Mouse (Mus musculus) intestine, embryonic 15.5 days (tissue): ENCODE data around the gene Tex21. TPM values are rescaled to one million over a fixed set of nuclear protein-coding genes. Genes with fewer than 3 reads are reported as not detected.

Source experiments
- ATAC-seq: fragments of 200-750 bp; cut with Nextera tagmentation; 2 replicates; pipeline ENCODE4 v1.8.0; 2017; ENCODE audit warnings: moderate TSS enrichment, moderate library complexity
- H3K27ac ChIP-seq: fragments of 300-500 bp; sonication (generic); 2 replicates; pipeline ENCODE4 v1.5.1; 2015; ENCODE audit warnings: mild to moderate bottlenecking, inconsistent platforms
- H3K27me3 ChIP-seq: fragments of 300-500 bp; sonication (generic); replicated peaks from 2 replicates; pipeline ENCODE4 v1.6.1; 2015; ENCODE audit warnings: inconsistent platforms
- H3K36me3 ChIP-seq: fragments of 300-500 bp; sonication (generic); 2 replicates; pipeline ENCODE4 v1.6.1; 2015; ENCODE audit warnings: inconsistent platforms
- H3K4me1 ChIP-seq: fragments of 300-500 bp; sonication (generic); replicated peaks from 2 replicates; pipeline ENCODE4 v1.6.1; 2015; ENCODE audit warnings: inconsistent platforms
- H3K4me2 ChIP-seq: fragments of 300-500 bp; sonication (generic); replicated peaks from 2 replicates; pipeline ENCODE4 v1.6.1; 2015; ENCODE audit warnings: mild to moderate bottlenecking, inconsistent platforms
- H3K4me3 ChIP-seq: fragments of 300-500 bp; sonication (generic); replicated peaks from 2 replicates; pipeline ENCODE4 v1.5.1; 2015; ENCODE audit warnings: inconsistent platforms
- H3K9ac ChIP-seq: fragments of 300-500 bp; sonication (generic); 2 replicates; pipeline ENCODE4 v1.6.1; 2015; ENCODE audit warnings: inconsistent platforms
- H3K9me3 ChIP-seq: fragments of 300-500 bp; sonication (generic); 2 replicates; pipeline ENCODE4 v1.6.1; 2016; ENCODE audit warnings: inconsistent platforms
- WGBS: fragments of 180-500 bp; shearing (Covaris S2); methylation state at CpG from one replicate; pipeline ENCODE4 v1.1.7; 2015; 5-methylcytosine and 5-hydroxymethylcytosine counted together
- polyA plus RNA-seq: library from polyadenylated mRNA; unstranded; fragments of >200 nt; fragmentation: Nextera tagmentation; extraction: Ambion mirVana; gene quantifications from 2 replicates; pipeline ENCODE4 v1.2.1, GENCODE M21; 2015

The Tex21 gene
- polyA plus RNA-seq, 1 experiment from 2014 or later = not detected

DNA sequence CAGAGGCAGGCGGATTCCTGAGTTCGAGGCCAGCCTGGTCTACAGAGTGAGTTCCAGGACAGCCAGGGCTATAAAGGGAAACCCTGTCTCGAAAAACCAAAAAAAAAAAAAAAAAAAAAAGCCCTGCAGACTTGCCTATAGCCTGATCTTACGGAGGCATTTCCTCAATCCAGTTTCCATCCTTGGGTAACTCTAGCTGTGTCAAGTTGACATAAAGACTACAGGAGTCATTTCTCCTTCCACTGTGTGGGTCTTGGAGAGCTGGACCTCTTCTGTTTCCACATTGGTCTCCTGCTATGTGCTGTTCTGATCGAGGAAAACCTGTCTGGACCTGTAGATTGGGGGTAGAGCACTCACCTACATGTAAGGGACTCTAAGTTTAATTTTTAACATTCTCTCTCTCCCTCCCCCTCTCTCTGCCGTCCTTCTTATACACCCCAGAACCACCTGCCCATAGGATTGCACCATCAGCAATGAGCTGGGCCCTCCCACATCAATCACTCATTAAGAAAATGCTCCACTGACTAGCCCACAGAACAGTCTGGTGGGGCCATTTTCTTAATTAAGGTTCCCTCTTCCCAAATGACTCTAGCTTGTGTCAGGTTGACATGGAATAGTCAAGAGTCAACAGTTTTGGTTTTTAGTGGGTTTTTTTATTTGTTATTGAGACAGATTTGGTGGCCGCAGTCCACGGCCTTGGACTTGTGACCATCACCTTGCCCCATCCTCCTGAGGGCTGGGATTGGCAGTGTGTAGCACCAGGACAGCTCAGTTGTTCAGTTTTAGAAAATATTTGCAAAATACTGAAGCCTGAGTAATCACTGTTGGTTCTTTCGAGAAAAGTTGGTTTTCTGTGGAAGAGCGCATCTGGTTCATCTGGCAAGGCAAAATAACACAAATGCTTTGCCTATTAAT is 26.3 kb upstream of the Tex21 start:
- no peaks in the 10 kb centered on the region for H3K27me3 ChIP-seq

DNA sequence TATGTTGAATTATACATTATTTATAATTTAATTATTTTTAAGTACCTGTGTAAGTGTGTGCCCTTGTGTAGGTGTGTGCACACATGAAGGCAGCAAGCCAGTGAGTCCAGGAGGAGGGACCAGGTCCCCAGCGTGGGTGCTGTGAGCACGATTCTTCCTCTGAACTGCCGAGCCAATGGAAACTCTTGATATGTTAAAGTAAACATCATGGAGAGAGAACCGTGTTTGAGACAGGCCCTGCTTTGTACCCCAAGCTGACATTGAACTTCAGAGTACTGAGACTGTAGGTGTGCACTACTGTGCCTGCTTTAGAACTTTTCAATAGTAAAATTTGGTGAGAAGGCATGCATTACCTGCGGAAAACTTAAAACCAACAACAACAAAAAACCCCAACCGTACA is 25.0 kb upstream of the Tex21 start:
- H3K4me2 ChIP-seq = no peak overlapping the region
- peaks cover 7% of the 10 kb centered on the region for H3K36me3 ChIP-seq
- H3K27ac ChIP-seq = no peak overlapping the region
- H3K4me3 ChIP-seq = no peak overlapping the region
- H3K4me1 ChIP-seq = no peaks in the 10 kb centered on the region
- H3K9ac ChIP-seq = no peak overlapping the region
- WGBS = 67% methylated on average over 6 of the region's 6 CpGs
- no peaks in the 10 kb centered on the region for H3K27me3 ChIP-seq
- ATAC-seq = no peak
- H3K9me3 ChIP-seq = no peaks in the 10 kb centered on the region

More for the DNA sequence above, 26.3 kb upstream of the Tex21 start:
- no peaks in the 10 kb centered on the region for H3K4me1 ChIP-seq
- WGBS = 87% methylated on average over 10 of the region's 10 CpGs
- H3K4me2 ChIP-seq = no peak overlapping the region
- no peak overlapping the region for H3K9ac ChIP-seq
- peaks cover 7% of the 10 kb centered on the region for H3K36me3 ChIP-seq
- H3K27ac ChIP-seq = no peak overlapping the region
- 0 out of 2 replicates have a peak, but pooled peaks have one; percentile 39 for ATAC-seq
- H3K4me3 ChIP-seq = no peak overlapping the region
- no peaks in the 10 kb centered on the region for H3K9me3 ChIP-seq

- H3K36me3 ChIP-seq = peaks cover 7% of the 10 kb centered on the region
- H3K4me2 ChIP-seq = no peak overlapping the region
- no peaks in the 10 kb centered on the region for H3K27me3 ChIP-seq
- no peaks in the 10 kb centered on the region for H3K4me1 ChIP-seq
- ATAC-seq = no peak
- 73% methylated on average over 7 of the region's 7 CpGs for WGBS
- H3K9me3 ChIP-seq = no peaks in the 10 kb centered on the region
- no peak overlapping the region for H3K27ac ChIP-seq
- H3K4me3 ChIP-seq = no peak overlapping the region
- no peak overlapping the region for H3K9ac ChIP-seq
Observed at GRCm38 (mm10) chr12:76269196-76269595, 22.6 kb upstream of the Tex21 start.

DNA sequence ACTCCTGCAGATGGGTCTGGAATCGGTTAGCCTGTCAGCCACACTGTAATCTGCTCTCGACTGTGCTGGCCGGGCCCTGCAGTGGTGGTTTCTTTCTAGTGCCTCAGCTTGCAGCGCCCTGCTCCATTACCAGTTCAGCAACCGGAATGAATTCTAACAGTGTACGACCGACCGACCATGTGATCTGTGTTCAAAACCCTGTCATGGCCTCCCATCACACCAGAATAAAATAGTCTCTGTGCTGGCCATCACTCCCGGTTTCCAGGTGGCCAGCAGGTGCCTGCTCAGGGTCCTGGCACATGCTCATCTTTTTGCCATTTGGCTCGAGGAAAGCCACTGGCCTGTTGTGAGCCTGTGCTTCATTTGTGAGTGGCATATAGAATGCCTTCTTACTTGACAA is 22.1 kb upstream of the Tex21 start:
- no peaks in the 10 kb centered on the region for H3K4me1 ChIP-seq
- no peak overlapping the region for H3K27ac ChIP-seq
- no peaks in the 10 kb centered on the region for H3K27me3 ChIP-seq
- no peak for ATAC-seq
- WGBS = 91% methylated on average over 10 of the region's 10 CpGs
- no peak overlapping the region for H3K4me3 ChIP-seq
- H3K4me2 ChIP-seq = no peak overlapping the region
- H3K36me3 ChIP-seq = peaks cover 7% of the 10 kb centered on the region
- no peak overlapping the region for H3K9ac ChIP-seq
- H3K9me3 ChIP-seq = no peaks in the 10 kb centered on the region

DNA sequence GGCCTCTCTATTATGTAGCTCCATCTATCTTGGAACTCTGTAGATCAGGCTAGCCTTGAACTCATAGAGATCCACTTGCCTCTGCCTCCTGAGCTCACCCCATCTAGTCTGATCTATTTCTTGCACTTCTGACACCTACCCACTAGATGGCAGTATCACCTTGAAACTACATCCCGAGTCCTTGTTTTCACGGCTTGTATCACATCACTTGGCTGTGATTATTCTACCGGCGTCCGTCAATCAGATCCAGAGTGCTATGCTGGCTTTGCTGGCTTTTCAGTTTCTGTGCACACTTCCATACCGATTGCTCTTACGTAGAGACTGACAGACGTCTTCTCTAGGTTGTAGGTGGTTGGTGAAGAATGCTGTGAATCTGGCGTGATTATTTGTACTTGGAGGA is 20.3 kb upstream of the Tex21 start:
- no peaks in the 10 kb centered on the region for H3K27me3 ChIP-seq
- H3K9me3 ChIP-seq = no peaks in the 10 kb centered on the region
- no peak overlapping the region for H3K4me2 ChIP-seq
- H3K4me1 ChIP-seq = no peaks in the 10 kb centered on the region
- H3K9ac ChIP-seq = no peak overlapping the region
- no peak for ATAC-seq
- H3K4me3 ChIP-seq = no peak overlapping the region
- H3K27ac ChIP-seq = no peak overlapping the region
- WGBS = 82% methylated on average over 9 of the region's 9 CpGs
- H3K36me3 ChIP-seq = peaks cover 5% of the 10 kb centered on the region

GRCm38 (mm10) chr12:76265001-76265400 is 18.5 kb upstream of the Tex21 start:
- H3K4me2 ChIP-seq = no peak overlapping the region
- no peaks in the 10 kb centered on the region for H3K27me3 ChIP-seq
- H3K9ac ChIP-seq = no peak overlapping the region
- H3K4me3 ChIP-seq = no peak overlapping the region
- H3K27ac ChIP-seq = no peak overlapping the region
- no peaks in the 10 kb centered on the region for H3K4me1 ChIP-seq
- ATAC-seq = no peak
- H3K9me3 ChIP-seq = no peaks in the 10 kb centered on the region
- 71% methylated on average over 6 of the region's 6 CpGs for WGBS
- no peaks in the 10 kb centered on the region for H3K36me3 ChIP-seq

DNA sequence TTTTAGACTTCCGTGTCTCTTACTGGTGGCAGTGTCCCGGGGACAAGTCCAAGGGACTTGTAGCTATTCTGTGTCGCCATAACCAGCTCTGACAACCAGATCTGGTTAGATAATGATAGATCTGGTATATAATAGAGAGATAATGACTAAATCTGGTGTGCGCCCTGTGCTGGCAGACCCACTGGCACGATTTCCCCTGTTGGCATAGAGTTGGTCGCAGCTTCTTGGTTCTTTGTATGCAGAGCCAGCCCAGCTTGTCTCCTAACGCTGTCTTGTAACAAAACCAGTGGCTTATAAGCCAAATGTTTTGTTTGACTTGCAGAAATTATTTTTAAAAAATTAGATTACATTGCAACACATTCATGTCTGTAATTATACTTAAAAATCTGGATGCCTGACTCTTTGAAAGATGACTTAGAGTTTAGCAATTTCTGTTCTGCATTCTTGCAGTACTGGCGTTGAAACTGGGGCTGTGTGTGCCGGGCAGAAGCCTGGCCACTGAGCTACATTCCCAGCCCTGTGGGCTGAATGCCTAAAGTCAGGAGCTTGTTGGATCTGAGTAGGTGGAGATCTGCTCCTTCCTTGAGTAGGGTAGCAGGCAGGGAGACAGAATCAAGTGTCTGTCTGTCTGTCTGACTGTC is 17.9 kb upstream of the Tex21 start:
- H3K4me1 ChIP-seq = no peaks in the 10 kb centered on the region
- WGBS = 86% methylated on average over 9 of the region's 9 CpGs
- no peaks in the 10 kb centered on the region for H3K9me3 ChIP-seq
- H3K4me2 ChIP-seq = no peak overlapping the region
- H3K36me3 ChIP-seq = no peaks in the 10 kb centered on the region
- no peaks in the 10 kb centered on the region for H3K27me3 ChIP-seq
- no peak for ATAC-seq
- no peak overlapping the region for H3K27ac ChIP-seq
- H3K4me3 ChIP-seq = no peak overlapping the region
- no peak overlapping the region for H3K9ac ChIP-seq

GRCm38 (mm10) chr12:76263876-76264275 is 17.3 kb upstream of the Tex21 start:
- Histone ChIP-seq H3K4me3 (no peak overlapping the region), H3K9me3 (no peaks in the 10 kb centered on the region), H3K36me3 (no peaks in the 10 kb centered on the region), H3K9ac (no peak overlapping the region), H3K4me1 (no peaks in the 10 kb centered on the region), H3K27me3 (no peaks in the 10 kb centered on the region), H3K27ac (no peak overlapping the region), H3K4me2 (no peak overlapping the region)
- ATAC-seq = no peak
- 85% methylated on average over 1 of the region's 1 CpGs for WGBS

- Histone ChIP-seq H3K9ac (no peak overlapping the region), H3K9me3 (no peaks in the 10 kb centered on the region), H3K27me3 (no peaks in the 10 kb centered on the region), H3K27ac (no peak overlapping the region), H3K36me3 (no peaks in the 10 kb centered on the region), H3K4me2 (no peak overlapping the region), H3K4me3 (no peak overlapping the region), H3K4me1 (no peaks in the 10 kb centered on the region)
- ATAC-seq = no peak
- WGBS = 92% methylated on average over 4 of the region's 4 CpGs
Observed at GRCm38 (mm10) chr12:76262918-76263317, 16.4 kb upstream of the Tex21 start.

DNA sequence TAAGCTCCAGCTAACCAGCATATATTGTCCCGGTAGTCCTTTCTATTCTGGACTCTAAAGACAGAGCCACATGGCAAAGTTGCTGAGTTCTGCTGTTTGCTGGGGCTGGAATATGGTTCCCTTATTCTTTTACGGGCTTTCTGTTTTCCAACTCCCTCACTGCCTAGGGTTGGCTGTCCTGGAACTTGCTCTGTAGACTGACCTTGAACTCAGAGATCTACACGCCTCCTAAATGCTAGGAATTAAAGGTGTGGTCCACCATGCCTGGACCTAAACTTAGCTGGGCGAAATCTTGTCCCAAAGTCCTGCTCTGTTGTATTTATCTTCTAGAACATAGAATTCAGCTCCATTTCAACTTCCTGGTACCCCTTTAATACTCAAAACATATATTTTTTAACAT is 15.0 kb upstream of the Tex21 start:
- ATAC-seq = no peak
- H3K4me2 ChIP-seq = no peak overlapping the region
- H3K4me3 ChIP-seq = no peak overlapping the region
- WGBS = 77% methylated on average over 4 of the region's 4 CpGs
- no peaks in the 10 kb centered on the region for H3K4me1 ChIP-seq
- no peak overlapping the region for H3K27ac ChIP-seq
- no peaks in the 10 kb centered on the region for H3K9me3 ChIP-seq
- no peaks in the 10 kb centered on the region for H3K36me3 ChIP-seq
- no peaks in the 10 kb centered on the region for H3K27me3 ChIP-seq
- H3K9ac ChIP-seq = no peak overlapping the region

GRCm38 (mm10) chr12:76260673-76261072 is 14.1 kb upstream of the Tex21 start:
- Histone ChIP-seq H3K9me3 (no peaks in the 10 kb centered on the region), H3K4me2 (no peak overlapping the region), H3K4me1 (0 out of 2 replicates have a peak, but pooled peaks cover 3% of the 10 kb centered on the region), H3K9ac (no peak overlapping the region), H3K27me3 (no peaks in the 10 kb centered on the region), H3K4me3 (no peak overlapping the region), H3K36me3 (no peaks in the 10 kb centered on the region), H3K27ac (no peak overlapping the region)
- ATAC-seq = no peak
- WGBS = 87% methylated on average over 3 of the region's 3 CpGs

DNA sequence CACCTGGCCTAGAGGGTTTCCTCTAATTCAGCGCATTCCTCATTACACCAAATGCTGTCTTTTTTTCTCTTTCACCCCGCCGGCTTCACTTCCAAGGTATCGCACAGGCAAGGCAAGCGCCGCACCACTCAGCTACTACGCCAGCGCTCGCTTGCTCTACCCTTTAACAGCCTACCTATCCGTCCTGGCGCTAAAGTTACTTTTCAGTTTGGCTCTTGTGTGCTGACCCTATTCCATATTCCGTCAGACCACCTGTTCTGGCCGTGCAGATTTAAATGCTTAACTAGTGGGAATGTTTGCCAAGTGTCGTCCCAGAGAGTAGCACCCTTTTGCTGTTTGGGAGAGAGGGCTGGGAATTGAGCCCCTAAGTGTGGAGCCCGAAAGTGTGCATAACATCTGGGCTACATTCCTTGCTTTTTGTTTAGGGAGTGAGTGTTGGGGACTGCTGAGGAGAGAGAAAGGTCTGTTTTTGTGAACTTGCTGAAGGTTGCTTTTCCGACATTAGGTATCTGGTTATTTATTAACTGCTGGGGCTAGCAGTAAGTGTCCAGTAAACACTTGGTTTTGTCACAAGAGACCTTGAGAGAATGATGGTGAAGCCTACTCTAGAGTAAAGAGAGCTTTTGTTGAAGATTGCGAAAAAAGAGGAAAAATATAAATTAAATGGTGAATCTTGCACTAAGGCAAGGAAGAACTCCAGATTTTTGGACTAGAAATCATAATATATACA is 9.7 kb upstream of the Tex21 start:
- H3K27ac ChIP-seq = 0 out of 2 replicates have a peak overlapping the region, but pooled peaks have one; percentile 34
- no peaks in the 10 kb centered on the region for H3K27me3 ChIP-seq
- no peaks in the 10 kb centered on the region for H3K36me3 ChIP-seq
- H3K4me2 ChIP-seq = peak overlapping the region; percentile 90
- WGBS = 7% methylated on average over 17 of the region's 17 CpGs
- H3K4me1 ChIP-seq = 0 out of 2 replicates have a peak, but pooled peaks cover 3% of the 10 kb centered on the region
- peak overlapping the region; percentile 66 for H3K9ac ChIP-seq
- H3K9me3 ChIP-seq = no peaks in the 10 kb centered on the region
- H3K4me3 ChIP-seq = peak overlapping the region; percentile 66
- ATAC-seq = no peak
